Mouse (Mus musculus) lung, adult 2 months (tissue): ENCODE data around the gene Clk3. TPM values are rescaled to one million over a fixed set of nuclear protein-coding genes. Genes with fewer than 3 reads are reported as not detected.
A peak's percentile ranks its signal among the peaks of the same experiment; 100 is the strongest.

Source experiments
- DNase-seq: peaks from one replicate; pipeline ENCODE4 v3.0.0; 2022
- H3K4me1 ChIP-seq: fragments of 200-500 bp; 2 replicates; pipeline ENCODE4 v1.6.1; 2011; ENCODE audit warnings: low read length; ENCODE audit not compliant: control insufficient read depth, insufficient read depth
- H3K4me3 ChIP-seq: fragments of 200-500 bp; replicated peaks from 2 replicates; pipeline ENCODE3; 2011; ENCODE audit warnings: low read depth, mild to moderate bottlenecking, control low read depth, low read length; ENCODE audit errors: extremely low read depth
- CTCF ChIP-seq: fragments of 200-500 bp; IDR thresholded peaks from 2 replicates; pipeline ENCODE4 v1.5.1; 2011; ENCODE audit warnings: mild to moderate bottlenecking, low read length, control low read depth; ENCODE audit not compliant: insufficient read depth
- POLR2A ChIP-seq: fragments of 200-500 bp; IDR thresholded peaks from 2 replicates; pipeline ENCODE4 v1.6.1; 2011; ENCODE audit warnings: low read depth, mild to moderate bottlenecking, control low read depth, low read length, borderline replicate concordance; ENCODE audit errors: extremely low read depth
- WGBS: fragments of 180-500 bp; shearing (Covaris S2); methylation state at CpG from one replicate; pipeline ENCODE4 v1.1.7; 2018; 5-methylcytosine and 5-hydroxymethylcytosine counted together
- polyA plus RNA-seq: library from polyadenylated mRNA; depleted of rRNA; stranded (reverse); fragments of >200 nt; gene quantifications from 2 replicates; pipeline ENCODE4 v1.2.3, GENCODE M21; 2012; rRNA removed

The Clk3 gene
- 95.5 and 159 TPM in 2 replicates for polyA plus RNA-seq

DNA sequence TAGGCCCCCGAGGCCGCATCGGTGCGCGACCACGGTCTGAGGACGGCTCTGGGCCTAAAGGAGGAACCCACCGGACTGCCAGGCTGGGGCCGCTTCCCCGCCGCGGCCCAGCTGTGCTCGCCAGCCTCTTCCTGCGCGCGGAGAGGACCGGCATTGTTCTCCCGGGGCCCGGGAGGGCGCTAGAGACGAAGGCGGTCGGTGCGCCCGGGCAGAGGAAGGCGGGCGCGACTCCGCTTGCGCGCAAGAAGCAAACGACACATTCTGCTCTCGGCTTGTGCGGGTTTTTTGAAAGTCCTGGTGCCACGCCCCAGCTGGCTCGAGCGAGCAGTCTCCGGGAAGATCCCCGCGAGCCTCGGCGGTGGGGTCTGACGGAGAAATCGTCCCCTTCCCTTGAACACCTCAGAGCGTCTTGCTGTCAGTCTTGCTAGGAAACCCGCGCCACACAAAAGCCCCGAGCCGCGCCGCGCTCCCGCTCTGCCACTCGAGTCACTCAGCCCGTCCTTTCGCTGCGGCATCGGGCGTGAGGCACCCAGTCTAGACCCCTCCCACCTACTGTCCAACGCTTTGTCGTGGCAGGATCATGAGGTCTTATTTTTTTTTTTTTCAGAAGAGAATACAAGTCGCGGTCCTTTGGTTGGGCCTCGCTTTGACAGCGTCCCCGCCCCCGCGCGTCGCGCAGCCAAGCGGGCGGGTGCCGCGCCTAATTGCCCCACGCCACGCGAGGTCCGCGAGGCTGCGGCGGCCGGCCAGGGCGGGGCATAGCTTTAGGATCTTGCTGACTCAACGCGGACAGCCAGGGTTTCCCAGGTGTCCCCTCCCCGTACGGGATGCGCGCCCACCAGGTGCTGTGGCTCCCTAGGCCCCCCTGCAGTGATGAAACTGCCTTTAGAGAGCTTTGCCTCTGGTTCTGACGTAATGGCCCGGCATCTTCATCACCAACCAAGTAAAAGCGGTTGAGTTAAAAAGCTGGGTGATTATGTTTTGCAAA is at the start of gene Clk3:
Clk3 (minus strand) TSS at position 497 of the 988 bp plus-strand sequence.
- under 1% methylated on average over 93 of the region's 93 CpGs for WGBS
- peaks cover 26% of the 10 kb centered on the region for H3K4me1 ChIP-seq

GRCm38 (mm10) chr9:57814866-57815265 is 49.2 kb upstream of the Clk3 start:
- no peak for DNase-seq
- Histone ChIP-seq H3K4me3 (no peak overlapping the region), H3K4me1 (peaks cover 11% of the 10 kb centered on the region)
- TF ChIP-seq POLR2A: no peak
- no peak for TF ChIP-seq CTCF
- 40% methylated on average over 3 of the region's 3 CpGs for WGBS

More for the DNA sequence above, at the start of gene Clk3:
- peak within 1 kb of the TSS; percentile 72 for H3K4me3 ChIP-seq
- DNase-seq: no peak
- TF ChIP-seq POLR2A (peak; percentile 66; the same call in 1 of the 2 replicates), CTCF (no peak)

GRCm38 (mm10) chr9:57814014-57814413 is 48.4 kb upstream of the Clk3 start:
- DNase-seq: no peak
- Histone ChIP-seq H3K4me1 (peaks cover 11% of the 10 kb centered on the region), H3K4me3 (no peak overlapping the region)
- WGBS: 46% methylated on average over 1 of the region's 1 CpGs
- no peak for TF ChIP-seq POLR2A
- TF ChIP-seq CTCF: no peak

GRCm38 (mm10) chr9:57811793-57812733 is 46.4 kb upstream of the Clk3 start:
- H3K4me1 ChIP-seq: peaks cover 5% of the 10 kb centered on the region
- 69% methylated on average over 8 of the region's 8 CpGs for WGBS
- no peak for DNase-seq
- TF ChIP-seq CTCF (no peak), POLR2A (no peak)
- no peak overlapping the region for H3K4me3 ChIP-seq

GRCm38 (mm10) chr9:57810691-57811090 is 45.0 kb upstream of the Clk3 start:
- 74% methylated on average over 3 of the region's 3 CpGs for WGBS
- no peak for DNase-seq
- Histone ChIP-seq H3K4me1 (no peaks in the 10 kb centered on the region; the same call in none of the 2 replicates), H3K4me3 (no peak overlapping the region)
- TF ChIP-seq CTCF: no peak
- no peak for TF ChIP-seq POLR2A

DNA sequence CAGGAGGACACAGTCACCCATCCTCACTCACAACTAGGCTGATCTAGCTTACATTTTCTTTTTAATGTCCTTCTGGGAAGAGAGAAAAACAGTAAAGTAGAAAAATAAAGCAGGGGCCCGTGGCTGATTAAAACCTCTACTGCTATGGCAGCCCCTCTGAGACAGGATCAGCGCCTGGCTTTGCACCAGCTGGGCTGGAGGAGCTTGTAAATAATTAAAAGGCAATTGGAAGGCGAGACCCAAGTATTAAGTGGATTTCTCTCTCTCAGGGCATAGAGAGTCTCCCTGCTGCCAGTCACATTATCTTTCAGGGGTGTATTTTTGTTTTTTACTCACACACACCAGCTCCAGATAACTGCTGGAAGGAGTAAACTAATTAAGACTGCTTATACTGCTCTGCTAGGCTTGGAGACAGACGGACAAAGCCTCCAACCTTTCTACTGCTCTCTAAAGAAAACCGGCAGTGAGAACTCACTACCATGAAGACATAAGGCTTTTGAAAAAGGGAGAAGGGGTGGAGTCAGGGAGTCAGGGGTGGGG is 43.2 kb upstream of the Clk3 start:
- Histone ChIP-seq H3K4me1 (peaks cover 9% of the 10 kb centered on the region), H3K4me3 (no peak overlapping the region)
- no peak for TF ChIP-seq POLR2A
- no peak for TF ChIP-seq CTCF
- WGBS: 82% methylated on average over 5 of the region's 5 CpGs
- no peak for DNase-seq

DNA sequence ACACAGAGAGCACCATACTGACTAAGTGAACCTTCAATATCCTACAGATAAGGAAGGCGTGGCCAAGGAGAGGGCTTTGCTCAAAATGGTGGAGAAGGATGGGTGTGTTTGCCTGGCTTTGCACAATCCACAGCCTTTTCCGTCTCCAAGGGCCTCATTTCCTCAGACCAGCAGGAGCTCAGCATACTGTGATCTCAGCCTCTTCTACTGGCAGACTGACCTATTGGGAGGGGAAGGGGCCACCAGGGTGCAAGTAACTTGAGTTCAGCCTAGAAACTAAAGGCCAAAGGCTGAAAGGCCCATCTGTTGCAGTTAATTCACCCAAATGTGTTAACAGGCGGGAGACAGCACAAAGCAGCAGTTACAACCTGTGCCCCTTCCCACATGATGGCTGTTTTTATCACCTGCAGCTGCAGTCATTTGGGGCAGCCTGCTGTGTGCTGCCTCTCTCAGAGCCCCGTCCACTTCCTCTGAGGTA is 41.6 kb upstream of the Clk3 start:
- TF ChIP-seq POLR2A: no peak
- TF ChIP-seq CTCF: no peak
- Histone ChIP-seq H3K4me1 (peaks cover 17% of the 10 kb centered on the region), H3K4me3 (no peak overlapping the region)
- WGBS: 80% methylated on average over 4 of the region's 4 CpGs
- DNase-seq: no peak

- H3K4me1 ChIP-seq: peaks cover 19% of the 10 kb centered on the region
- WGBS: 26% methylated on average over 1 of the region's 1 CpGs
- TF ChIP-seq CTCF (no peak), POLR2A (no peak)
- no peak for DNase-seq
- H3K4me3 ChIP-seq: no peak overlapping the region
These were observed 40.4 kb upstream of the Clk3 start for GRCm38 (mm10) chr9:57806066-57806481.
